Mouse (Mus musculus) mouse trophoblast stem cell (cell line): ENCODE data around the gene Ctrc.

ENCODE experiments used
- in situ Hi-C, 2 experiments: fragments of 300-500 bp; cut with MseI, MboI; formaldehyde crosslinking; loops; 2 replicates in 1 of 2; 3 replicates in 1 of 2; pipeline ENCODE4 v1.15.1; 2025

Gene Ctrc

GRCm38 (mm10) chr4:141821178-141821577, 25.0 kb downstream of the Ctrc start:
- in situ Hi-C loops = no loop called here

GRCm38 (mm10) chr4:141819316-141819715, 26.8 kb downstream of the Ctrc start:
- in situ Hi-C loops = no loop called here

DNA sequence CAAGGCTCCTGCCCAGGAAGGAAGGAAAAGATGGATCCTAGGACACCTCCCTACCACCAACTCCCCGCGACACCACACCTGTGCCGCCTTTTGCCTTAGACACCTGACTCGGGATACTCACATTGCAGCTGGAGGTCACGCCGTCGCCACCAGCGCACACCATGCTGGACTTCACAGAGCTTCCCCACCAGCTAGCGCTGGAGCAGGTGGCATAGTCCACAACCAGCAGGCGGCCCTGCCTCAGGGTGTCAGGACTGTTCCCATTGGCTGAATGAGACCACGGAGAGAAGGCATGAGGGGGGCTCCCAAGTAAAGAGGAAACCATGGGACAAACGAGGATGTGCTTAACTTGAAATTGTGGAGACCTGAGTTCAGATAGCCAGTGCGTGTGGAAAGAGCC, 27.3 kb downstream of the Ctrc start:
- in situ Hi-C loops = no loop called here

- in situ Hi-C loops = no loop called here
Measured at GRCm38 (mm10) chr4:141817706-141818105, 28.5 kb downstream of the Ctrc start.

DNA sequence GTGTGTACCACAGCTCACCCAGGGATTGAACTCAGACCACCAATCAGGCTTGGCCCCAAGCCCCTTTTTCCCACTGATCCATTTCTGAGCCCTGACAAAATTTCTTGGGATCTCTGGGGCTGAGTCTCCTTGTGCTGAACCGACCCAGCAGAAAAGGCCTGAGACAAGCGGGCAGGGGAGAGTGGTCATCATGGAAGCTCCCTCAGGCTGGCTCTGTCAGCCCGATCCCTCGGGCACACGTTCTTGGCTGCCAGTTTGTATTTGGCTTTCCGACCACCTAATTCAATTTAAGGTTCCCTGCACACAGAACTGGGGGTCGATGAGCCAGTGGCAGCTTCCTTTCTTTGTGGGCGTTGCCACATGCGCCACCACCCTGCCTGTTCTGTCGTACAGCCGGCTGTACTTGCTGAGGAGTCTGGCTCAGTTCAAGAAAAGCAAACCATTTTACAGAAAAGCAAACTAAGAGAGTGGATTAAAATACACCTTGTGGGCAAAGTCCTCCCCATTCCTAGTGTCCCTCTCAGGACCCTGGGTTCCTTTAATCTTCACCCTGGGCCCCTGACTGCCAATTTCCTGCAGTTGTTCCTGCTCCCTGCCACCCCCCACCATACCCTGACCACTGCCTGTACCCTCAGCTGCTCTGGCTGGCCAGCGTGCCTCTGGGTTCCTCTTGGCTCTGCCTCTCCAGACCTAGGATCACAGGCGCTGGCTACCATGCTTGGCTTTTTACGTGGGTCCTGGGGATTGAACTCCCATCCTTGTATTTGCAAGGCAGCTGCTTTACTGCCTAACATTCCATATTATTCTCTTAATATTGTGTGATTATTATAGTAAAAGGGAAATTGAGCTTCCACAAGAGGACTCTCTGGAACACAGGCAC, 29.1 kb downstream of the Ctrc start:
- in situ Hi-C loops = no loop called here

DNA sequence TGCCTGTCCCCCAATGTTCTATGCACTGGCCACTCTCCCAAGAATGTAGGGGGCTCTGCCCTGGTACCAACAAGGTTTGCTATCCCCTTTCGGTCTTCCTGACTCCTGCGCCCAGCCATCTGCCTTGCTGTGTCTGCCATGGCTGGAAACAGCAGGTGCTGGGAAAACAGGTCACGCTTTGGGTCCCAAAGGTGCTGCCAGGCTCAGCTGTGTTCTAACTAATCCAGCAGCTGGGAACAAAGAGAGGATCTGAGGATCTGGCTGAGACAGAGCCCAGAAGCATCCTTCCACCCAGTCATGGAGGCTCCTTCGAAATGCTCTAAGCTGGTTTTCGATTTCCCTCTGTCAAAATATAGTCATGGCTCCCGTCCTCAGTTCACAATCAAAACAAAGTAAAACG, 29.9 kb downstream of the Ctrc start:
- in situ Hi-C loops = no loop called here

- in situ Hi-C loops = no loop called here
Measured at GRCm38 (mm10) chr4:141811375-141811774, 34.8 kb downstream of the Ctrc start.

DNA sequence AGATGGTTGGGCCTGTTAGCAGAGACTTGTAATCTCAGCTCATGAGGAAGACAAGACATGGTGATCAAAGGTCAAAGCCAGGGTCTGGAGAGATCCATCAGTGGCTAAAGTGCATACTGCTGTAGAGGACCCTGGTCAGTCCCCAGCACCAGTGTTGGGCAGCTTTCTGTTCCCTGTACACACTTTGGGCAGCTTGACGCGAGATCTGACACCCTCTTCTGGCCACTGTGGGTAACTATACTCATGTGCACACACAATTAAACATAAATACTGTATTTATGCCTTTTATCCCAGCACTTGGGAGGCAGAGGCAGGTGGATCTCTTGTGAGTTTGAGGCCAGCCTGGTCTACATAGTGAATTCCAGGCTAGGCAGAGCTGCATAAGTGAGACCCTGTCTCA, 35.2 kb downstream of the Ctrc start:
- in situ Hi-C loops = no loop called here

DNA sequence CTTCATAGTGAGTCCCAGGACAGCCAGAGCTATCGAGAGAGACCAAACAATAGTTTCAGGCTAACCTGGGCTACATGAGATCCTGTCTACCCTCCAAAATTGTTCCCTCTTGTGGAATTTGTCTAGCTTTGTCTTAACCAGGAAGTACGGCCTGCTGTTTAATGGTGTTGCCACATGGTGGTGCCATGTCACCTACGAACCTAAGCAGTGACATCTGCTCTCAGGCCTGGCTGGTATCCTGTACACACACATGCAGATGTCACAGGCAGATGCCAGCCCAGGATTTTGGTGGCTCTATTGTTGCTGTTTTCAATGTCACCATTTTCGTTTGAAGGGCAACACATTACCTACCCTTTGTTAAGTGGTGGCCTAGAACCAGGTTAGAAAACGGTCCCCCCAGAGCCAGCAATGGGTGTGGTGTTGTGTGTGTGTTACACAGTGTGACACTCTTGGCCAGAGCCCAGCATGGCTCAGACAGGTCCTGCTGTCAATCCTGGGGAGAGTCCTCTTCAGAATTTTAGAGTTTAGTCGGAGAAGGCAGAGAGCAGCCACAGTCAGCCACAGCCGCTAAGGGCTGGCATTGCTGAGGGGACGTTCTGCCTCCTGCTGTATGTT, 36.2 kb downstream of the Ctrc start:
- in situ Hi-C loops = no loop called here

GRCm38 (mm10) chr4:141805886-141806285, 40.3 kb downstream of the Ctrc start:
- in situ Hi-C loops = no loop called here

DNA sequence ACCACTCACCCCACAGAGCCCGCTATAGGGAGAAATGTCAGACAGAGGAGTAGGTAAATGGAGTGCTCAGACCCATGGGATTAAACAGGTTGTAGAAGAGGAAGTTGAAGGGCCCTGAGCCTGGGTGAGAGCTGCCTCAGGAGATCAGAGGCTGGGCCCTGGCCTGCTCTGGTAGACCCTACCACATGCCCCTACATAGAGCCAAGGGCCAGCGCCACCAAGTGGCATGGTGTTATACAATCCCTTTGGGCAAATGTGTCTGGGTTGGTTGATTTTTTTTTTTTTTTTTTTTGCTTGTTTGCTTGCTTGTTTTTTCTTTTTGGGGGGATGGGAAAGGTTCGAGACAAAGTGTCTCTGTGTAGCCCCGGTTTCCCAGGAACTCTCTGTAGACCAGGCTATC, 42.1 kb downstream of the Ctrc start:
- in situ Hi-C loops = no loop called here

DNA sequence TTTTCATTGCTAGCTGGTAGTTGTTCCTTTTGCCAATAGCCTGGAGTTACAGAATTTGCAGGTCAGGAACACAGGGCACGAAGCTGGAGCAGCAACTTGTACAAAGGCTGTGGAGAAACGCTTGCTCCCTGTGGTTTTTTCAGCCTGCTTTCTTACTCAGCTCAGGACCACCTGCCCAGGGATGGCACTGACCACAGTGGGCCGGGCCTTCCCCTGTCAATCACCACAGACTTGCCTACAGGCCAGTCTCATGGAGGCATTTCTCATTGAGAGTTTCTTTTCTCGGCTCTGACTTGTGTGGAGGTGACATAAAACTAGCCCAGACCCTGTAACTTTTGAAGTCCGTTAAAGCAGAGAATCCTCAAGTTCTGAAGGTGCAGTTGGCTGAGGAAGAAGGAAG, 48.6 kb downstream of the Ctrc start:
- in situ Hi-C loops = no loop called here

DNA sequence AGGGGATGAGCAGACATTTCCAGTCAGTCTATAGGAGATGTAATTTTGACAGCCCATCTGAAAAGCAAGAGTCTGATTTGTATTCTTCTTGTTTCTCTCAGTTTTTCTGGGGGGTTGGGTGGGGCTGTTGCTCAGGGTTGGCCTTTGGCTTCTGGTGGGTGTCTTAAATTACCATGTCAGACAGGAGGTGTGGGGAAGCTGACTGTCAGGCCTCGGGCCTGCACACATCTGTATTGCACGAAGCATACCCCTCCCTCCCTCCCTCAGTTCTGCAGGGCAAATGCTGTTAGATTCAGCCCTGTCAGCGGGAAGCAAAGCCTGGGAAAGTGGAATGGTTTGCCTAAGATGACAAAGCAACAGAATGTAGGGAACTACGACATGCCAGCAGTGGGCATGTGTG, 49.2 kb downstream of the Ctrc start:
- in situ Hi-C loops = no loop called here

DNA sequence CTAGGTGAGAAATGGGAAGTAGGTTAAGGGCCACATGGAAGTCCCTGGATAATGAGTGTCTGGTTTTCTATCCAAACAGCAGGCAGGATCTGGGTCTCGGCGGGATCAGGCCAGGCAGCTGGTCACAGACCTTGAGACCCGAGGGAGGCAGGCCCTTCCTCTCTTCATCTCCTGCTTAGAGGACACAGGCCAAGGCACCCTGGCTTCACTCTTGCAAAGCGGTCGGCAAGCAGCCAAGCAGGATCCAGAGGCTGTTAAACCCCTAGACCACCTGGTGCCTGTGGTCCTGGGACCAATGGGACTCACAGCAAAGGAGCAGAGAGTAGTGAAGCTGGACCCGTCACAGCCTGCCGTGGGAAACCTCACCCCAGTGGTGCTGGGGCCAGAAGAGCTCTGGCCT, 49.8 kb downstream of the Ctrc start:
- in situ Hi-C loops = no loop called here

GRCm38 (mm10) chr4:141794152-141794535, 52.0 kb downstream of the Ctrc start:
- in situ Hi-C loops = no loop called here

GRCm38 (mm10) chr4:141793282-141794151, 52.6 kb downstream of the Ctrc start, which contains the start of gene Casp9:
Gene Casp9, plus strand, starts transcription at chr4:141793612.
- in situ Hi-C loops = no loop called here

DNA sequence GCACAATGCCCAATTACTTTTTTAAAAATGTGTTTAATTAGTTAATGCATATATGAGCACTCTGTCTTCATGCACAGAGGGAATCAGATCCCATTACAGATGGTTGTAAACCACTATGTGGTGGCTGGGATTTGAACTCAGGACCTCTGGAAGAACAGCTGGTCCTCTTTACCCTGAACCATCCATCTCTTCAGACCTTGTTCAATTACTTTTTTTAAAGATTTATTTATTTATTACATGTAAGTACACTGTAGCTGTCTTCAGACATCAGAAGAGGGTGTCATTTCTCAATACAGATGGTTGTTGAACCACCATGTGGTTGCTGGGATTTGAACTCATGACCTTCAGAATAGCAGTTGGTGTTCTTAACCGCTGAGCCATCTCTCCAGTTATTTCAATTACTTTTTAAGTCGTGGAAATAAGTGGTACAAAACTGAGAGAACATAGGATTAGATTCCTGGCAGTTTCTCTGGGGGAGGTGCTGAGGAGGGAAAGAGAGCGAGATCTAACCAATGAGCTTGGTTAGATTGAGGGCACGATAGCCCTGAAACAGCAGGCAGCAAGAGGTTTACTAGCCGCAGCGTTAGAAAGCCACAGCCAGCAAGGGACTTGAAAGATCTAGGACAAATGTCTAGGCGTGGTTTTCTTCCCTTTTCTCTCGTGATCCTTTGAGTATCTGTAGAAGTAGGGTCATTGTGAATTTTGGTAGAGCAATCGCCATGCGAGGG, 53.4 kb downstream of the Ctrc start:
- in situ Hi-C loops = no loop called here

DNA sequence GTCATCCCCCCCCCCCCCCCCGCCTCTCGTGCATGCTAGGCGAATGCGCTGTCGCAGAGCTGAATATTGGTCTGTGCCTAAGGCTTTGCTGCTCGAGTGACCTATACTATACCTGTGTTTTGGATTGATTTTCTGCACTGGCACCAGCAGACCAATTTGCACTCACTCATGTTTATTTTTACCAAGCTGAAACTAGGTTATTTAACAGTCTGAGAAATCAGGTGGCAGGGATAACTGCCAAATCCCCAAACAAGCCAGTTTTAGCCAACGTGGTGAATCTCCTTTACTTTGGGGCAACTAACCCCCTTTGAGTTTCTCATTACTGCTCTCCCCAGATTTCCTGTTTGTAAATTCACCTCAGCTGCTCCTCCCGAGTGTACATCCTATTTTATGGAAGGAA, 54.2 kb downstream of the Ctrc start:
- in situ Hi-C loops = no loop called here

- in situ Hi-C loops = no loop called here
Measured at GRCm38 (mm10) chr4:141791486-141791885, 54.7 kb downstream of the Ctrc start.

GRCm38 (mm10) chr4:141790524-141790990, 55.6 kb downstream of the Ctrc start, which contains the start of gene Dnajc16:
Gene Dnajc16, minus strand, starts transcription at chr4:141790931.
- in situ Hi-C loops = no loop called here

DNA sequence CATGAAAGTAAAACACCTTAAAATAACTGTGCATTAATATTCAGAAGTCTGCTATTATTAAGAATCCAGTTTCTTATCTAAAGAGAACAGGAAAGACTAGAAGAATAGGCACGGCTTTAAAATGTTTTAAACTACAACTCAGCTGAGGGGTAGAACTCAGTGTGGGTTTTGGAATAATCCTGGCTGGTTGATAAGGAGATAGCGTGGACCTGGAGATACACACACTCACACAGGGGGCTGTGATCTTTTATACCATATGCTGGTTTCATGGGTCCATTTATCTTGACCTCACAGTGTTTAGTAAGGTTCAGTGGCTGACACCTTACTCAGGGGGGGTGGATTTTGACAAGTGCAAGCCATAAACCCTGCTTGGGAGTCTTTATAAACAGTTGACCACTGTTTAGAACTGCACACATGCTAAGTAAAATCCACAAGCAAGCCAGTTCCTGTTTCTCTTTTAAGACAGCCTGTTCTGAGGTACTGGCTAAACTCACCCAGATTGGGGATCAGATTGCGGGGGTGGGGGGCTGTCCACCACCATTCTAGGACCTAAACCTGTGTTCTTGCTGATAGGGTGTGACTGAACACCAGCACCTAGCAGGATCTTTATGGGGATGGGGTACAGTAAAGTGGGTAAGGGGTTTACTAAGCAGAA, 56.5 kb downstream of the Ctrc start:
- in situ Hi-C loops = no loop called here
